Mouse (Mus musculus): ENCODE data around the gene Gm17949.

- TF ChIP-seq CTCF (IDR thresholded peaks at IDR 0.05; ENCODE audit: low read depth) (peak; percentile 91), EP300 (IDR thresholded peaks at IDR 0.05; ENCODE audit: low read depth) (peak; percentile 84)
These were observed 14.1 kb upstream of the Gm17949 start, which contains the start of gene Alkbh7 for GRCm38 (mm10) chr17:56997029-56997667.

Measured in heart, postnatal 0 days (tissue).